Mouse (Mus musculus) small intestine, adult 2 months (tissue): ENCODE measurements around the gene Atoh1.

Source experiments
- CTCF ChIP-seq: fragments of 200-500 bp; IDR thresholded peaks from 2 replicates; pipeline ENCODE4 v1.5.1; 2012; ENCODE audit warnings: low read depth, mild to moderate bottlenecking, control low read depth, inconsistent platforms, low read length, moderate library complexity, mixed read lengths; ENCODE audit not compliant: insufficient replicate concordance, insufficient read length; ENCODE audit errors: extremely low read depth
- POLR2A ChIP-seq: fragments of 200-500 bp; IDR thresholded peaks from 2 replicates; pipeline ENCODE4 v1.6.1; 2012; ENCODE audit warnings: low read depth, mild to moderate bottlenecking, control low read depth, inconsistent platforms, low read length, moderate library complexity

GRCm38 (mm10) chr6:64733311-64733710, 4.4 kb downstream of the Atoh1 start:
- no peak for TF ChIP-seq CTCF
- no peak for TF ChIP-seq POLR2A
